Mouse (Mus musculus): ENCODE measurements around the gene Klc1. TPM values are rescaled to one million over a fixed set of nuclear protein-coding genes. Genes with fewer than 3 reads are reported as not detected.

The Klc1 gene
- polyA plus RNA-seq, 1 experiment, result 790 TPM

- Histone ChIP-seq H3K4me1 (ENCODE audit: control insufficient read depth, insufficient read depth, low read length) (peaks cover 5% of the 10 kb centered on the region), H3K27ac (ENCODE audit: insufficient read depth, low read length) (no peak overlapping the region), H3K4me3 (ENCODE audit: insufficient read depth, low read length) (no peak overlapping the region)
- TF ChIP-seq CTCF (IDR thresholded peaks at IDR 0.05; ENCODE audit: extremely low read depth, insufficient read depth, low read length) (no peak), POLR2A (IDR thresholded peaks at IDR 0.05; ENCODE audit: extremely low read depth, insufficient read depth, low read length) (no peak)
These were observed 71.7 kb downstream of the Klc1 start for GRCm38 (mm10) chr12:111830375-111830774.

GRCm38 (mm10) chr12:111832643-111833042 lies 74.0 kb downstream of the Klc1 start:
- Histone ChIP-seq H3K4me3 (ENCODE audit: insufficient read depth, low read length) (no peak overlapping the region), H3K27ac (ENCODE audit: insufficient read depth, low read length) (no peak overlapping the region), H3K4me1 (ENCODE audit: control insufficient read depth, insufficient read depth, low read length) (peaks cover 5% of the 10 kb centered on the region)
- no peak for TF ChIP-seq POLR2A (IDR thresholded peaks at IDR 0.05; ENCODE audit: extremely low read depth, insufficient read depth, low read length)
- no peak for TF ChIP-seq CTCF (IDR thresholded peaks at IDR 0.05; ENCODE audit: extremely low read depth, insufficient read depth, low read length)

DNA sequence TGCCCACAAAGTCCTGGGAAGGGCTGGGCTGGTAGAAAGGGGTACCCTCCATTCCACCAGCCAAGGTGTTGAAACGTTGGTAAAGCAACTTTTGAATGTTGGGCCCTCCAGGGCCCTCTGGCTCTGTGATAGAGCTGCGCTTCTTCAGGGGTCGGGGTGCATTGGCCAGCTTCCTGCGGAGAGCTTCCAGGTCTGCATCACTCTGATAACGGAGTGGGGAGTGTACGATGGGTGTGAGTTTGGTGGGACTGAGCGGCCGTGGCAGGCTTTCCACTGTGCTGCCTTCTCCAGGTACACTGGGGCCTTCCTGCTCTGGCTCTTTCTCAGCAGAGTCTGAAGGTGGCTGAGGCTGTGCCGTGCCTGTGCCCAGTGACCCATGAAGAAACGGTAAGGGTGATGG lies 74.8 kb downstream of the Klc1 start:
- TF ChIP-seq CTCF (IDR thresholded peaks at IDR 0.05; ENCODE audit: extremely low read depth, insufficient read depth, low read length) (no peak), POLR2A (IDR thresholded peaks at IDR 0.05; ENCODE audit: extremely low read depth, insufficient read depth, low read length) (no peak)

DNA sequence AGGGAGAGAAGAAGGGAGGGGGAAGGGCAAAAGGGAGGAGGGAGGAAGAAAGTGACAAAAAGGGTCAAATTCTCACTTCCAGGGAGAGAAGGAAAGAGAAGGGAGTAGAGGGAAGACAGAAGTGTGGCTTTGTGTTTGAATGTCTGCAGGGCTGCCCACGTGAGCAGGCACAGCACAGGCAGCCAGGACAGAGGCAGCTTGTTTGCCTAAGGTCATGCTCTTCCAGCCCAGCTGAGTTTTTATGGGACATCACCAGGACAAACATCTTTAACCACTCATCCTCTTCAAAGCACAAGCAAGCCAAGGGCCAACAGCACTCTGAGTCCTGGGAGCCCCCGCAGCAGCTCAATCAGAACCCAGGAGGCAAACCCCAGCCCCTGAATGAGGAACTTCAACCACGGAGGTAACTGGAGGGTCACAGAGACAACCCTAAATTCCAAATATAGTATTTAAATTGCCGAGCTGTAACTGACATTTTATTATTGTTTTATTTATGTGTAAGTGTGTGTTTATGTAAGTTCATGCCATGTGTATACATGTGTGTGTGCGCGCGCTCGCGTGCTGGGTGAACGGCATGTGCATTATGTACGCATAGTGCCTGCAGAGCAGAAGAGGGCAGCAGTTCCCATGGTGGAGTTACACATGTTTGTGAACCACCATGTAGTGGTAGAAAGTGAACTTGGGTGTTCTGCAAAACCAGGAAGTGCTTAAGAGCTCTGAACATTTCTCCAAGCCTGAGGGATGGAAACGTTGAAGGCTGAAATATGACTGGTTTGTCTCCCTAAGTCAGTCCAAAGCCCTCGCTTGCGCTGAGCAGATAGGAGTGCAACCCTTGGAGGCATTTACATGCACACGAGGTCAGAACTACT lies 84.2 kb downstream of the Klc1 start:
- Histone ChIP-seq H3K4me3 (ENCODE audit: insufficient read depth, low read length) (no peak overlapping the region), H3K27ac (ENCODE audit: insufficient read depth, low read length) (0 out of 2 replicates have a peak overlapping the region, but pooled peaks have one; percentile 12), H3K4me1 (ENCODE audit: control insufficient read depth, insufficient read depth, low read length) (no peaks in the 10 kb centered on the region)
- TF ChIP-seq POLR2A (IDR thresholded peaks at IDR 0.05; ENCODE audit: extremely low read depth, insufficient read depth, low read length), result no peak
- no peak for TF ChIP-seq CTCF (IDR thresholded peaks at IDR 0.05; ENCODE audit: extremely low read depth, insufficient read depth, low read length)

More for the DNA sequence above, 74.8 kb downstream of the Klc1 start:
- no peak overlapping the region for H3K27ac ChIP-seq (ENCODE audit: insufficient read depth, low read length)
- H3K4me1 ChIP-seq (ENCODE audit: control insufficient read depth, insufficient read depth, low read length), result peaks cover 5% of the 10 kb centered on the region
- H3K4me3 ChIP-seq (ENCODE audit: insufficient read depth, low read length), result no peak overlapping the region

DNA sequence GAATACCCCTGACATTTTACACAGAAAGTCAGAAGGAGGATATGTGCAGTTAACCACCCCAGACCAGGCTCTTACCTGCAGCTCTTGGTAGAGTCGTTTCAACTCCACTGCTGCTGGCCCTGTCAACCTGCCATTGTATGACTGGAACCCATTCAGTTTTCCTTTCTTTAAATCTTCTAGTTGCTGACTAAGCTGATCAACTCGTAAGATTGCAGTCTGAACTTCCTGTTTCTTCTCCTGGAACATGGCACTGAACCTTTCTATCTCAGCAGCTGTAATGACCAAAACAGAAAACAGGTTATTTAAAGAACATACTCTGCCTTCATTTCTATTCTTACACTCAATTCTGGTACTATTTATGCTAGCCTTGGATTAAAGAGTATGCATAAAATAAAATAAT lies 84.8 kb downstream of the Klc1 start:
- TF ChIP-seq CTCF (IDR thresholded peaks at IDR 0.05; ENCODE audit: extremely low read depth, insufficient read depth, low read length) (no peak), POLR2A (IDR thresholded peaks at IDR 0.05; ENCODE audit: extremely low read depth, insufficient read depth, low read length) (no peak)
- 0 out of 2 replicates have a peak, but pooled peaks cover under 1% of the 10 kb centered on the region for H3K4me1 ChIP-seq (ENCODE audit: control insufficient read depth, insufficient read depth, low read length)
- no peak overlapping the region for H3K27ac ChIP-seq (ENCODE audit: insufficient read depth, low read length)
- H3K4me3 ChIP-seq (ENCODE audit: insufficient read depth, low read length), result no peak overlapping the region

- TF ChIP-seq POLR2A (IDR thresholded peaks at IDR 0.05; ENCODE audit: extremely low read depth, insufficient read depth, low read length), result no peak
- TF ChIP-seq CTCF (IDR thresholded peaks at IDR 0.05; ENCODE audit: extremely low read depth, insufficient read depth, low read length), result no peak
- Histone ChIP-seq H3K4me1 (ENCODE audit: control insufficient read depth, insufficient read depth, low read length) (0 out of 2 replicates have a peak, but pooled peaks cover 2% of the 10 kb centered on the region), H3K27ac (ENCODE audit: insufficient read depth, low read length) (no peak overlapping the region), H3K4me3 (ENCODE audit: insufficient read depth, low read length) (no peak overlapping the region)
These were observed 87.3 kb downstream of the Klc1 start for GRCm38 (mm10) chr12:111845953-111846352.

GRCm38 (mm10) chr12:111846815-111847214 lies 88.2 kb downstream of the Klc1 start:
- no peak overlapping the region for H3K27ac ChIP-seq (ENCODE audit: insufficient read depth, low read length)
- no peak for TF ChIP-seq POLR2A (IDR thresholded peaks at IDR 0.05; ENCODE audit: extremely low read depth, insufficient read depth, low read length)
- no peak for TF ChIP-seq CTCF (IDR thresholded peaks at IDR 0.05; ENCODE audit: extremely low read depth, insufficient read depth, low read length)
- no peak overlapping the region for H3K4me3 ChIP-seq (ENCODE audit: insufficient read depth, low read length)

GRCm38 (mm10) chr12:111848300-111848798 lies 89.7 kb downstream of the Klc1 start:
- TF ChIP-seq POLR2A (IDR thresholded peaks at IDR 0.05; ENCODE audit: extremely low read depth, insufficient read depth, low read length), result no peak
- no peak for TF ChIP-seq CTCF (IDR thresholded peaks at IDR 0.05; ENCODE audit: extremely low read depth, insufficient read depth, low read length)
- H3K27ac ChIP-seq (ENCODE audit: insufficient read depth, low read length), result peak overlapping the region; percentile 25; the same call in 1 of the 2 replicates
- no peak overlapping the region for H3K4me3 ChIP-seq (ENCODE audit: insufficient read depth, low read length)
- peaks cover 6% of the 10 kb centered on the region for H3K4me1 ChIP-seq (ENCODE audit: control insufficient read depth, insufficient read depth, low read length)

More at GRCm38 (mm10) chr12:111846815-111847214, 88.2 kb downstream of the Klc1 start:
- 0 out of 2 replicates have a peak, but pooled peaks cover 2% of the 10 kb centered on the region for H3K4me1 ChIP-seq (ENCODE audit: control insufficient read depth, insufficient read depth, low read length)

GRCm38 (mm10) chr12:111851235-111851634 lies 92.6 kb downstream of the Klc1 start:
- Histone ChIP-seq H3K27ac (ENCODE audit: insufficient read depth, low read length) (no peak overlapping the region), H3K4me3 (ENCODE audit: insufficient read depth, low read length) (no peak overlapping the region), H3K4me1 (ENCODE audit: control insufficient read depth, insufficient read depth, low read length) (peaks cover 10% of the 10 kb centered on the region)
- TF ChIP-seq POLR2A (IDR thresholded peaks at IDR 0.05; ENCODE audit: extremely low read depth, insufficient read depth, low read length) (no peak), CTCF (IDR thresholded peaks at IDR 0.05; ENCODE audit: extremely low read depth, insufficient read depth, low read length) (no peak)
